Mouse (Mus musculus): ENCODE data around the gene Uap1. TPM values are rescaled to one million over a fixed set of nuclear protein-coding genes. Genes with fewer than 3 reads are reported as not detected.
A peak's percentile ranks its signal among the peaks of the same experiment; 100 is the strongest.
"Not testable (repeated sequence)": the region's sequence is repeated elsewhere in the genome, so short reads cannot be mapped to it uniquely, and the experiment has no call there.

The Uap1 gene
- polyA plus RNA-seq, 1 experiment from 2014 or later: 58.9 TPM

- Histone ChIP-seq H3K9me3 (replicated peaks; ENCODE audit: control insufficient read depth, low read length) (no peaks in the 10 kb centered on the region), H3K27ac (ENCODE audit: low read length) (peak within 1 kb of the TSS; percentile 93), H3K4me3 (replicated peaks; ENCODE audit: low read length) (peak within 1 kb of the TSS; percentile 52), H3K9ac (ENCODE audit: low read length) (peak within 1 kb of the TSS; percentile 67), H3K36me3 (ENCODE audit: control insufficient read depth, insufficient read depth, low read length) (no peaks in the 10 kb centered on the region), H3K4me2 (ENCODE audit: low read depth, low read length) (peak within 1 kb of the TSS; percentile 55), H3K27me3 (ENCODE audit: control insufficient read depth, insufficient read depth, low read length) (no peaks in the 10 kb centered on the region), H3K4me1 (ENCODE audit: control insufficient read depth, insufficient read depth, low read length) (peaks cover 11% of the 10 kb centered on the region)
- WGBS: 37% methylated on average over 17 of the region's 17 CpGs
- ATAC-seq (ENCODE audit: insufficient read depth, low FRiP score): peak; percentile 77; the same call in 1 of the 2 replicates
These were observed 64.0 kb downstream of the Uap1 start, which contains the start of gene Ddr2 for GRCm38 (mm10) chr1:170110516-170111332. Gene Ddr2, minus strand, starts transcription at chr1:170110762.

GRCm38 (mm10) chr1:170109776-170110515, 64.8 kb downstream of the Uap1 start:
- Histone ChIP-seq H3K9me3 (replicated peaks; ENCODE audit: control insufficient read depth, low read length) (no peaks in the 10 kb centered on the region), H3K27me3 (ENCODE audit: control insufficient read depth, insufficient read depth, low read length) (no peaks in the 10 kb centered on the region), H3K4me1 (ENCODE audit: control insufficient read depth, insufficient read depth, low read length) (peaks cover 11% of the 10 kb centered on the region), H3K36me3 (ENCODE audit: control insufficient read depth, insufficient read depth, low read length) (no peaks in the 10 kb centered on the region), H3K4me2 (ENCODE audit: low read depth, low read length) (peak overlapping the region; percentile 55), H3K9ac (ENCODE audit: low read length) (peak overlapping the region; percentile 67), H3K27ac (ENCODE audit: low read length) (peak overlapping the region; percentile 93), H3K4me3 (replicated peaks; ENCODE audit: low read length) (peak overlapping the region; percentile 52)
- ATAC-seq (ENCODE audit: insufficient read depth, low FRiP score): peak; percentile 70
- 54% methylated on average over 19 of the region's 19 CpGs for WGBS

GRCm38 (mm10) chr1:170102814-170103213, 71.9 kb downstream of the Uap1 start:
- not testable (repeated sequence) for ATAC-seq (ENCODE audit: insufficient read depth, low FRiP score)

More at GRCm38 (mm10) chr1:170102814-170103213, 71.9 kb downstream of the Uap1 start:
- not testable (repeated sequence) for H3K9me3 ChIP-seq (replicated peaks; ENCODE audit: control insufficient read depth, low read length); H3K4me1 ChIP-seq (ENCODE audit: control insufficient read depth, insufficient read depth, low read length); H3K36me3 ChIP-seq (ENCODE audit: control insufficient read depth, insufficient read depth, low read length); H3K4me3 ChIP-seq (replicated peaks; ENCODE audit: low read length); H3K27ac ChIP-seq (ENCODE audit: low read length); H3K9ac ChIP-seq (ENCODE audit: low read length); H3K27me3 ChIP-seq (ENCODE audit: control insufficient read depth, insufficient read depth, low read length); H3K4me2 ChIP-seq (ENCODE audit: low read depth, low read length)
- 88% methylated on average over 6 of the region's 6 CpGs for WGBS

Other genes starting within 250 kb of the Uap1 start
- gene Ccdc190, start 246.3 kb downstream of the Uap1 start, polyA plus RNA-seq (2015; fragmentation: Nextera tagmentation; extraction: Ambion mirVana): 0.08 and 0.27 TPM in 2 replicates
- gene Hsd17b7, start 205.7 kb downstream of the Uap1 start, polyA plus RNA-seq (2015; fragmentation: Nextera tagmentation; extraction: Ambion mirVana): 15.6 and 18.0 TPM in 2 replicates
- 57.1 and 60.3 TPM in 2 replicates for gene Ddr2, start 64.2 kb downstream of the Uap1 start, polyA plus RNA-seq (2015; fragmentation: Nextera tagmentation; extraction: Ambion mirVana)
- gene Uhmk1, start 40.4 kb upstream of the Uap1 start, polyA plus RNA-seq (2015; fragmentation: Nextera tagmentation; extraction: Ambion mirVana): 7.3 and 7.8 TPM in 2 replicates
- gene Sh2d1b2, start 57.8 kb upstream of the Uap1 start, polyA plus RNA-seq (2015; fragmentation: Nextera tagmentation; extraction: Ambion mirVana): not detected in 2 replicates
- 0.12 and 0.43 TPM in 2 replicates for gene Sh2d1b1, start 102.4 kb upstream of the Uap1 start, polyA plus RNA-seq (2015; fragmentation: Nextera tagmentation; extraction: Ambion mirVana)
- gene Gm7694, start 131.4 kb upstream of the Uap1 start, polyA plus RNA-seq (2015; fragmentation: Nextera tagmentation; extraction: Ambion mirVana): 4.6 and 4.8 TPM in 2 replicates
- gene Spata46, start 133.8 kb upstream of the Uap1 start, polyA plus RNA-seq (2015; fragmentation: Nextera tagmentation; extraction: Ambion mirVana): 1.1 and 2.0 TPM in 2 replicates

All from stomach, embryonic 16.5 days (tissue).